Mouse (Mus musculus) hindlimb bud, embryonic 11.5 days (tissue): ENCODE data around the gene Matn1.

Experiments
- DNase-seq: peaks from one replicate; pipeline ENCODE4 v3.0.0-alpha.2; 2012; ENCODE audit warnings: low read depth, low spot score; ENCODE audit errors: extremely low spot score

Matn1 gene

DNA sequence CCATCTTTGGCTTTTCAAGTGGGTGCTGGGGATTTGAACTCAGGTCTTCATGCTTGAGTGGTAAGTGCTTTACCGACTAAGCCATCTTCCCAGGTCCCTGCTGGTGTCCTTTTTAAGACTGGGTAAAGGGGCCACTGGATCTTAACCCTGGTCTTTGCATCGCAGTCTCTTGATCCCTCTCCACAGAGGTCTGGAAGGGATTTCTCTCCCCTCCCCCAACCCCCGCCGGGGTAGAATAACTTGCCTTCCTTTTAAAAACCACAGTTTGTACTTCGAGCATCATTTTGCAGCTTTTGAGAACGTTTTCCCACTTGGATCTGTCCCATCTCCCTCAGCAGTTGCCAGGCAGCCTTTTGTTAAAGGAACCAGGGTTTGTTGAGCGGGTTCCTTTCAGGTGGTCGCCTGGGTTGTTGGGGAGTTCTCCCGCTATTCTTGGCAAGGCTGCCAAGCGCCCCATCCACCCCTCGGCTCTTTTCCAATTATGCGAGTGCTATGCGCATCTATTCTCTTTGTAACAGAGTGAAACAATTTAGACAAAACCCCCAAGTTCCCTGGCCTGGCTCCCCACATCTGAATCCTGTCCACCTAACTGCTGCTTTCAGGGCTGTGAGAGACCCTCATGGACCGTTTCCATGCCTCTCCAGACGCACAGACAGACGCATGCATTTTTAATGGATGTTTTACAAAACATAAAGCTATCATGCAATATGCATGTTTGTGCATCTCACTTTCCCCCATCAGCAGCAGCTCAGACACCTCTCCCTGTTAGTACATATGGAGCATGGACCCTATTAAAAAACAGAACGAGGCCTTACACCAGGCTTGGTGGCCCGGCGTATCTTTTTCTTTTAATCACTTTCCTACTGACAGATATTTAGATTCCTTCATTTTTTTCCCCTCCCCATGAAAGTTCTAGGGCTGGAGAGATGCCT, 29.4 kb downstream of the Matn1 start:
- no peak for DNase-seq

DNA sequence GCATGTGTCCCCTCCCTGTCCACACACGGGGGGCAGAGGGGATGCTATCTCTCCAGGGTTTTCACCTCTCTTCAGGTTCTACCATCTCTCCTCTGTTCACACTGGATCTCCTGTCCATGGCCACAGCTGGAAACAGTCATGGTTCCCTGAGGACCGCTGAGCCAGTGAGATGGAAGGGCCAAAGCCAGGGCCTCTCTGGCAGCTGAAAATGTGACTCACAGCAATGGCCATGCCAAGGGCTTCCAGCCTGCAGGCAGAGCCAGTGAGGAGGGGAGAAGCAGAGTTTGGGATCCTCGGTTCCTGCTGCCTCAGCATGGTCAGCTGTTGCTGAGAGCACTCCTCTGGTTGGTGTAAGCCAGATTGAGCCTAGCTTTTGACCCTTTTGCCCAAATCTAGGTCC, 34.8 kb downstream of the Matn1 start:
- no peak for DNase-seq

DNA sequence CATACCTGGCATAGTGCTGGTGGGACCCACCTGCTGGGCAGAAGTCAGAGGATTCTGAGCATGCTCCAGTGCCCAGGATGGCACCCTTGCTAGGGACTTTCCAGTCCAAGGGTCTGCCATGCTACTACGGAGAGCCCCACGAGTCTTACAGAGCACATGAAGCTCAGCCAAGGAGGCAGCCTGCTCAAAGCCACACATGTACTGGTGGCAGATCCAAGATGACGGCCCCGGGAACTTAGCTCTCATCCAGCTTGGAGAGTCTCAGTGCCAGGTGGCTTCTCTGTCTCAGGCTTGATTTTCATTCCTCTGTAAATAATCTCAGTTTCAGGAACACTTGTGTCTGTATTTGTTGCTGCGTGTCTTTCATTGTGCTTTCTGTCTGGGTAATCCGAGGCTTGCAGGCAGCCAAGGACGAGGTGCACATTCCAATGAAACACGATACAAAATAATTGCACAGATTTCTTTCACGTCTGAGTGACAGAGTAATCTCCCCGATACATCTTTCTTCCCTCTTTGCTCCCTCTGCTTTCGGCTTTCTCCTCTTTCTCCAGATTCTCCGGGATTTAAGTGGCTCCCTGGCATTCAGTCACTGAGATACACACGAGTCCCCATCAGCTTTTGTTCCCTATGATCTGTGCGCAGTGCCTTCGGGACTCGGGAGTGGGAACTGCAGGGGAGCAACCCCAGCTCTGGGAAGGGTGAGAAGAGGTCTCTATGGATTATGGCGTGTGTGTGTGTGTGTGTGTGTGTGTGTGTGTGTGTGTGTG, 40.4 kb downstream of the Matn1 start:
- no peak for DNase-seq

DNA sequence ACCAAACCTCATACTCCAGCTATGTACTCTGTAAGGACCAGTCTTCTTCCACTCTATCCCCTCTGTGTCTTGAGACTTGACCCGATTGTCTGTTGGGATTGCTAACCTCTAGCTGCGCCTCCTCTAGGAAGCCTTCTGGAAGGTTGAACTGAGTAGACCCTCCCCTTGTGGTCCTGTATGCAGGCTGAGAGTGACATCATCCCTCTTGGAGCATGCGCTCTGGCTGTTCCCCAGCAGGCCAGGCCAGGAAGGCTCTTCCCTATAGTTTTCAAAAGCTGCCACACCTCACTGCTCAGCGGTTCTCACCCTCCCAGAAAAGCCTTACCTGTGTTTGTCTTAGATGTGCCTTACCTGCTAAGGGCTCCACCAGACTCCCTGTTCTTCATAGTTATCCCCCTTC, 42.9 kb downstream of the Matn1 start:
- DNase-seq, result no peak

DNA sequence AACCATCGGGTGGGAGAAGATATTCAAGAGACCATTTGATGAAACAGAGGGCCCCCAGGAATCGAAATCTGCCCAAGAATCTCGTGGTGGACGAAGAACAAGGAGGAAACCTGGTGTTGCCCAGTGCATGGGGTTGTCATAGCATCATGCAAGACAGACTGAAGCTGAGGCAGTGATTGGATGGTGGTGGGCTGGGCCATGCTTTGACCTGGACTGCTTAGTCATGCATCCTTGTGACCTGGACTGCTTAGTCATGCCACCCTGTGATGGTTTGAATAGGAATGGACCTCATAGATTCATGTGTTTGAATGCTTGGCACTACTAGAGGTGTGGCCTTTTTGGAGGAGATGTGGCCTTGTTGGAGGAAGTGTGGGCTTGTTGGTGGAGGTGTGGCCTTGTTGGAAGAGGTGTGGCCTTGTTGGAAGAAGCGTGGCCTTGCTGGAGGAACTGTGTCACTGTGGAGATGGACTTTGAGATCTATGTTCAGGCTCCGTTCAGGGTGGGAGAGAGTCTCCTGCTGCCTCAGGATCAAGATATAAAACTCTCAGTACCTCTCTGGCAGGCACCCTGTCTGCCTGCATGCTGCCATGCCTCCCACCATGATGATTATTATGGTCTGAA, 44.1 kb downstream of the Matn1 start:
- no peak for DNase-seq

DNA sequence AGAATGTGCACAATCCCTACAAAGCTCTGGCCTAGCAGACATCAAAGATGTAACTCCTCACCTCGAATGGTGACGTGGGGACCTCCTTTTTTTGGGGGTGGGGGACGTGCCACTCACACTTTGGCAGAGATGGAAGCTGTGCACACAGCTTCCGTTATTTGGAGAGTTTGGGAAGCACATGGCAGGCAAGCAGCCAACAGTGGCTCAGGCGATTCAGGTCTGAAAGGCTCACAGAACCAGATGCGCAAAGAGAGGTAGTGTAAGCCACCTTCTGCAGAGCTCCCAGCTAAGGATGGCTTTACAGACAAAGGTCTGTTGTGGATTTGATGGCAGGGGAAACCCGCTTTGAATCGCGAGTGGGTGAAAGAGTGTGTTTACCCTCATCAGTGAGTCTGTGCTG, 45.0 kb downstream of the Matn1 start:
- no peak for DNase-seq

DNA sequence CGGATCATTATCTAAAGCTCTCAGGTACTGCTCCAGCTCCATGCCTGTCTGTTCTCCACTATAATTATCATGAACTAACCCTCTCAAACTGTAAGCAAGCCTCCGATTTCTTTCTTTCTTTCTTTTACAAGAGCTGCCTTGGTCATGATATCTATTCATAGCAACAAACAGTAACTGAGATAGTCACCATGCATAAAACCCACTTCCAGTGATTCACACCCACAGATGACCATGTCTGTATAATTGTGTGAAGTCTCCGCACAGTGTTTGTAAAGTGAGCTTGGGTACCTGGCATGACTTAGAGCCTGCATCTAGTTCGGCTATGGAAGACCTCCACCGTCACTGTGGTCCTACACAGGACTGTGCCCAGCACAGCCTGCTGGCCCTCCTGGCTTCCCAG, 46.8 kb downstream of the Matn1 start:
- no peak for DNase-seq

DNA sequence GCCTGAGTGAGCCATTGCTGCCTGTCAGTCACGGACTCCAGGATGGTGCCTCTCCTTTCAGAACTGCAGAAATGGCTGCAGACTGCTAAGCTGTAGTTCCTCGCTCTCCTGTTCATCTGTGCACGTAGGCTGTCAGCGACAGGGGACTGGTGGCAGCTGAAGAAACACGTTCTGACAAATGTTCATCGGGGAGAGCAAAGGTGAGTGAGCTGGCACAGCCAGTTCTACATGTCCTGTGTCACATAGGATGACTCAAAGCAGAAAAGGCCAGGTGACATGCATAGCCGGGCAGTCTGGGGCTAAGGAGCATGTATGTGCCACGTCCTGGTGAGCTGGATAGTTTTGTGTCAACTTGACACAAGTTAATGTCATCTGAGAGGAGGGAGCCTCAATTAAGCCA, 50.4 kb downstream of the Matn1 start:
- no peak for DNase-seq

DNA sequence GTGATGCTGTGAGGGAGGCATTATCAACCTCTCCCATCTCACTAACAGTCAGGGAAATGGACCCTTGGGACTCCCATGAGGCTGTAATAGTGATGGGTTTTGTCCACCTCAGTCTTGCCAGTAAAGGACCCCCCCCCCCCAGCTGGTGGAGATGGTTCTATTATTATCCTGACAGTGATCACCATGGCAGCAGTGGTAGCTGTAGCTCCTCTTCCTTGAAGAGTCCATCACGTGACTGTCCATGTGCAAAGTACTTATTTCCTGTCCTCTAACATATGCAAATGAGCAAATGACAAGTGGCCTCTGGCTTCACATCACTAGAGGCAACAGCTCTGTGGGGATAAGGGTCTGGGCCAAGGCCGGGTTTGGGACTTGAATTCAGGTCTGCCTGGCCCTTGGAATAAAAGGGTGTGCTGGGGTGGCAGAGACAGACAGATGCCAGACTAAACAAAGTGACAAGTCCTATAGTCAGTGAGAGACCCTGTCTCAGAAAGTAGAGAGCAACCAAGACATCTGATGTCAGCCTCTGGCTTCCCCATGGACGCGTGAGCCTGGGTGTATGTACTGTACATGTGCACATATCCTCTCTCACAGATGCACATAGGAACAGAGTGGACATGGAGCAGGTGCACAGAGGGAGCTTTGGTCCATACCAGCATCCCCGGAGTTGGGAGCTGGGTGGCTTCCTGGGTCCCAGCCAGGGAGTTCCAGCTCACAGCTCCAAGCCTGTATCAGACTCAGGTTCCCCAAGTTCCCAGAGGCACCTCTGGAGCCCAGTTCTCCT, 55.8 kb downstream of the Matn1 start:
- DNase-seq, result no peak

DNA sequence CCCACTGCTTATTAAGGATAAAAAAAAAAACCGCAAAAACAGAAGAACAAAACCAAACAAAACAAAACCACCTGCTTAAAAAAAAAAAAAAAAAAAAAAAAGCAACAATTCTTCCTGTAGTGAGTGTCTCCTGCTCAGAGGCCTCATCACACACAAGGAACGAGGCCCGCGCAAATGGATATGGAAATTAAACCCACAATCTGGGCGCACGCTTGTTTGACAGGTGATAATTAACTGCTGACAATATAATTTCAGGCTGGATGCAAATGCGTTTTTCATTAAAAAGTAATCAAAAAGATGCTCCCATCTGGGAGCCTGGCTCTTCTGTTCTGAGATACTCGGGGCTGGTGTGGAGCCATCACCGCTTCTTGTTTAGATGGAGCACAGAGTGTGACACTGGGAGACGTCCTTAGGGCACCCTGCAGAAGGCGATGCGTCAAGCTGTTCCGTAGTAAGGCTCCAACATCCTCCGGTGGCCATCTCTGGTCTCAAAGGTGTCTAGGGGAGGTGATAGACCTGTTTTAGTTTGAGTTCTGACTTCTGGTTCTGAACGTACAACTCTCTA, 56.5 kb downstream of the Matn1 start:
- no peak for DNase-seq
